Comparison of ENCODE assay signal across 33 mouse cellular contexts in the genomic region with DNA sequence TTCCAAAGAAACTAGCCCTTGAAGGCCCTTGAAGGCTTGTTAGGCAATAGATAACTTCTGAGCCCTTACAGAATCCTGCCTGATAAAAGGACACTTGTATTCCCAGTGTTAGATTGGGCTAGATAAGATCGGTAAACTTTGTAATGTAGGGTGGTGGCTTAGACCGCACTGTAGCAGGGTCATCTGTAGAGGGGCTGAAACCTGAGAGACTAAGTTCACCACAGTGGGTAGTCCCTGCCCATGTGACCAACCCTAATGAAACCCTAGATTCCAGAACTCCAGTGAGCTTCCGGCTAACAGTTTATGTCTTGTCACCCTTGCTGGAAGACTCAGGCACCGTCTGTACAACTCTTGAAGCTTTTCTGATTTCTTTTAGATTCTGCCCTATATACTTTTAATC. TPM values are rescaled to one million over a fixed set of nuclear protein-coding genes. Genes with fewer than 3 reads are reported as not detected.
DNase-seq lines count a peak whose midpoint lies in the region; ATAC-seq and TF ChIP-seq lines count a peak whose summit lies in the region.
"Had no signal": no experiment of that assay in that cellular context is flagged by ENCODE, and none has a peak within 500 bp of the region (broad histone marks: within the 10 kb centered on the region; RNA-seq: fewer than 3 reads in every experiment).

No protein-coding gene starts in this region.

- H3K4me1 ChIP-seq in heart, embryonic 10.5 days: no peaks in the 10 kb centered on the region
- H3K4me1 ChIP-seq in lung, embryonic 14.5 days (ENCODE audit: insufficient read depth): no peaks in the 10 kb centered on the region
- H3K4me1 ChIP-seq: forebrain, embryonic 13.5 days; hindbrain, embryonic 13.5 days; kidney, embryonic 15.5 days; midbrain, embryonic 10.5 days; midbrain, embryonic 15.5 days; neural tube, embryonic 13.5 days had no signal

- H3K36me3 ChIP-seq in heart, embryonic 10.5 days: no peaks in the 10 kb centered on the region
- H3K36me3 ChIP-seq in lung, embryonic 14.5 days (ENCODE audit: insufficient read depth): no peaks in the 10 kb centered on the region
- no peaks in the 10 kb centered on the region for H3K36me3 ChIP-seq in C2C12 (ENCODE audit: control insufficient read depth, insufficient read depth)
- no peaks in the 10 kb centered on the region for H3K36me3 ChIP-seq in myocyte (ENCODE audit: control insufficient read depth, insufficient read depth)
- H3K36me3 ChIP-seq: hindbrain, embryonic 13.5 days; kidney, embryonic 15.5 days; limb, embryonic 12.5 days; liver, embryonic 15.5 days; midbrain, embryonic 10.5 days; midbrain, embryonic 15.5 days; neural tube, embryonic 13.5 days had no signal

- no peak for ATAC-seq in lung, embryonic 14.5 days (ENCODE audit: insufficient read depth)
- ATAC-seq: CD4-positive, CD25-positive, alpha-beta regulatory T cell, adult 4 months; forebrain, embryonic 13.5 days; intestine, postnatal 0 days; midbrain, embryonic 15.5 days had no signal

- H3K27ac ChIP-seq in heart, embryonic 10.5 days: no peak overlapping the region
- H3K27ac ChIP-seq in lung, embryonic 14.5 days (ENCODE audit: low read depth): no peak overlapping the region
- H3K27ac ChIP-seq: forebrain, embryonic 13.5 days; hindbrain, embryonic 13.5 days; kidney, embryonic 15.5 days; left cerebral cortex, adult 2 months; limb, embryonic 12.5 days; liver, embryonic 15.5 days; midbrain, embryonic 10.5 days; midbrain, embryonic 15.5 days; neural tube, embryonic 13.5 days had no signal

- H3ac ChIP-seq in C2C12 (ENCODE audit: control insufficient read depth, insufficient read length, low read depth): no peak overlapping the region
- H3ac ChIP-seq in myocyte (ENCODE audit: control insufficient read depth, insufficient read length): no peak overlapping the region

- H3K79me2 ChIP-seq in C2C12 (ENCODE audit: control insufficient read depth, insufficient read depth): no peaks in the 10 kb centered on the region
- H3K79me2 ChIP-seq in myocyte (ENCODE audit: control insufficient read depth, insufficient read depth): no peaks in the 10 kb centered on the region

- no peak overlapping the region for H3K4me3 ChIP-seq in heart, embryonic 10.5 days
- no peak overlapping the region for H3K4me3 ChIP-seq in lung, embryonic 14.5 days (ENCODE audit: low read depth, low read length)
- no peak overlapping the region for H3K4me3 ChIP-seq in C2C12 (ENCODE audit: insufficient read depth, poor library complexity, severe bottlenecking)
- H3K4me3 ChIP-seq in myocyte: no peak overlapping the region
- H3K4me3 ChIP-seq: forebrain, embryonic 13.5 days; hindbrain, embryonic 13.5 days; kidney, embryonic 15.5 days; left cerebral cortex, adult 2 months; limb, embryonic 12.5 days; liver, embryonic 15.5 days; midbrain, embryonic 10.5 days; midbrain, embryonic 15.5 days; neural tube, embryonic 13.5 days had no signal

- peak; percentile 46 for DNase-seq in heart, embryonic 10.5 days (ENCODE audit: low spot score)
- no peak for DNase-seq in heart, postnatal 36 days
- peak; percentile 31 for DNase-seq in lung, embryonic 14.5 days
- no peak for DNase-seq in lung, postnatal 14 days
- no peak for DNase-seq in MN1 (ENCODE audit: low spot score)
- DNase-seq: adrenal gland, postnatal 10 days; cerebellum, adult 11 months; cerebellum, adult 9-10 months; cerebellum, postnatal 36 days; gastrocnemius, postnatal 10 days; heart, postnatal 4 days; right cerebral cortex, postnatal 4 days; thymus, adult 2 months; thymus, postnatal 36 days had no signal

- H3K9ac ChIP-seq in lung, embryonic 14.5 days: no peak overlapping the region
- H3K9ac ChIP-seq: forebrain, embryonic 13.5 days; hindbrain, embryonic 13.5 days; kidney, embryonic 15.5 days; limb, embryonic 12.5 days; liver, embryonic 15.5 days; midbrain, embryonic 15.5 days; neural tube, embryonic 13.5 days had no signal

- WGBS in heart, embryonic 10.5 days: 40% methylated on average over 4 of the region's 4 CpGs
- 28% methylated on average over 4 of the region's 4 CpGs for WGBS in lung, embryonic 14.5 days

- no peaks in the 10 kb centered on the region for H3K27me3 ChIP-seq in heart, embryonic 10.5 days (ENCODE audit: insufficient read depth, poor library complexity, severe bottlenecking)
- H3K27me3 ChIP-seq in lung, embryonic 14.5 days (ENCODE audit: insufficient read depth, low read length): no peaks in the 10 kb centered on the region
- H3K27me3 ChIP-seq in C2C12 (ENCODE audit: control insufficient read depth, insufficient read depth, insufficient read length): no peaks in the 10 kb centered on the region
- H3K27me3 ChIP-seq in myocyte (ENCODE audit: control insufficient read depth, insufficient read depth, insufficient read length): no peaks in the 10 kb centered on the region
- H3K27me3 ChIP-seq: forebrain, embryonic 13.5 days; hindbrain, embryonic 13.5 days; kidney, embryonic 15.5 days; limb, embryonic 12.5 days; liver, embryonic 15.5 days; midbrain, embryonic 15.5 days; neural tube, embryonic 13.5 days had no signal

- H3K4me2 ChIP-seq in lung, embryonic 14.5 days: no peak overlapping the region
- no peak overlapping the region for H3K4me2 ChIP-seq in myocyte (ENCODE audit: low read depth)
- H3K4me2 ChIP-seq: forebrain, embryonic 13.5 days; heart, embryonic 11.5 days; hindbrain, embryonic 13.5 days; kidney, embryonic 15.5 days; limb, embryonic 12.5 days; liver, embryonic 15.5 days; midbrain, embryonic 15.5 days; neural tube, embryonic 13.5 days had no signal

- no peaks in the 10 kb centered on the region for H3K79me3 ChIP-seq in C2C12 (ENCODE audit: low read depth)

- no peaks in the 10 kb centered on the region for H3K9me3 ChIP-seq in heart, embryonic 10.5 days
- no peaks in the 10 kb centered on the region for H3K9me3 ChIP-seq in lung, embryonic 14.5 days (ENCODE audit: low read depth, low read length)
- H3K9me3 ChIP-seq: forebrain, embryonic 13.5 days; hindbrain, embryonic 13.5 days; kidney, embryonic 15.5 days; limb, embryonic 12.5 days; liver, embryonic 15.5 days; midbrain, embryonic 10.5 days; midbrain, embryonic 15.5 days; neural tube, embryonic 13.5 days had no signal

- intact Hi-C loops in heart, postnatal 36 days (cut with DNase I): no loop called here

- no peak for TF ChIP-seq POLR2A in myocyte (IDR thresholded peaks at IDR 0.05; ENCODE audit: insufficient read length, low read depth)

- no peak for TF ChIP-seq CTCF in lung, embryonic 14.5 days (IDR thresholded peaks at IDR 0.05; ENCODE audit: low read depth)
- no peak for TF ChIP-seq CTCF in C2C12 (IDR thresholded peaks at IDR 0.05; ENCODE audit: control insufficient read depth, insufficient read depth, insufficient read length)

TF ChIP-seq in C2C12, 6 proteins besides CTCF, POLR2A, EP300 and RAD21:
- TF ChIP-seq MAX (IDR thresholded peaks at IDR 0.05) (no peak), USF1 (IDR thresholded peaks at IDR 0.05; ENCODE audit: low read depth) (peak; percentile 71), MYOG (IDR thresholded peaks at IDR 0.05; ENCODE audit: control insufficient read depth, extremely low read depth, insufficient read length) (no peak)

TF ChIP-seq in myocyte, 11 proteins besides CTCF, POLR2A, EP300 and RAD21:
- TF ChIP-seq MYOG (IDR thresholded peaks at IDR 0.05; ENCODE audit: control insufficient read depth in 1 of 3, insufficient read depth in 1 of 3, insufficient read length in 2 of 3, low read depth in 2 of 3) (no peak), POLR2AphosphoS2 (IDR thresholded peaks at IDR 0.05; ENCODE audit: insufficient read length, low read depth) (no peak), USF1 (IDR thresholded peaks at IDR 0.05; ENCODE audit: low read depth) (peak; percentile 63)

RNA-seq across cellular contexts. Expression of a gene that starts 19.4 kb away (rescaled TPM):
- polyA plus RNA-seq in heart, embryonic 10.5 days (2016; fragmentation: Nextera tagmentation; extraction: Ambion mirVana): 1.5 and 1.9 TPM in 2 replicates
- not detected for total RNA-seq in heart, postnatal 36 days (2021)
- polyA plus RNA-seq in lung, embryonic 14.5 days (2014; fragmentation: Nextera tagmentation; extraction: Ambion mirVana): not detected in 2 replicates
- polyA plus RNA-seq in C2C12 (2012; fragmentation: generic; extraction: Trizol) (not detected), myocyte (2012; fragmentation: generic; extraction: Trizol) (not detected)
- total RNA-seq: gastrocnemius, postnatal 10 days; layer of hippocampus, adult 18-20 months; layer of hippocampus, postnatal 14 days; left cerebral cortex, adult 2 months; left cerebral cortex, postnatal 25 days had no signal
- polyA plus RNA-seq: forebrain, embryonic 13.5 days; hindbrain, embryonic 13.5 days; limb, embryonic 12.5 days; neural tube, embryonic 13.5 days; spleen, adult 2 months; thymus, adult 2 months had no signal

RNA-seq across cellular contexts. Expression of a gene that starts 25.1 kb away (rescaled TPM):
- 2.6 and 3.0 TPM in 2 replicates for polyA plus RNA-seq in heart, embryonic 10.5 days (2016; fragmentation: Nextera tagmentation; extraction: Ambion mirVana)
- 1 to 10 TPM; 4.8 to 5.1 TPM for total RNA-seq in heart, postnatal 36 days (2021)
- polyA plus RNA-seq in lung, embryonic 14.5 days (2014; fragmentation: Nextera tagmentation; extraction: Ambion mirVana): 2.7 and 3.9 TPM in 2 replicates
- polyA plus RNA-seq in C2C12 (2012; fragmentation: generic; extraction: Trizol): 1.2 TPM
- polyA plus RNA-seq in myocyte (2012; fragmentation: generic; extraction: Trizol): 1.9 TPM
- total RNA-seq: megakaryocyte progenitor cell, adult 5-6 weeks had no signal

RNA-seq across cellular contexts. Expression of a gene that starts 42.6 kb away (rescaled TPM):
- polyA plus RNA-seq in heart, embryonic 10.5 days (2016; fragmentation: Nextera tagmentation; extraction: Ambion mirVana): 26.3 and 29.7 TPM in 2 replicates
- 10 to 100 TPM; 19.7 to 21.8 TPM for total RNA-seq in heart, postnatal 36 days (2021)
- 41.0 and 43.8 TPM in 2 replicates for polyA plus RNA-seq in lung, embryonic 14.5 days (2014; fragmentation: Nextera tagmentation; extraction: Ambion mirVana)
- 2.9 TPM for polyA plus RNA-seq in C2C12 (2012; fragmentation: generic; extraction: Trizol)
- polyA plus RNA-seq in myocyte (2012; fragmentation: generic; extraction: Trizol): 4.6 TPM

Comparison
In these comparisons a context has a peak if more than half of its experiments do, and no peak if none do; other contexts are left out.
1. DNase-seq: peak in heart, embryonic 10.5 days (single experiment) and lung, embryonic 14.5 days (single experiment); none in heart, postnatal 36 days (0 of 2), lung, postnatal 14 days (single experiment) and MN1 (single experiment).